Mouse (Mus musculus): ENCODE measurements around the gene Irf8.

DNA sequence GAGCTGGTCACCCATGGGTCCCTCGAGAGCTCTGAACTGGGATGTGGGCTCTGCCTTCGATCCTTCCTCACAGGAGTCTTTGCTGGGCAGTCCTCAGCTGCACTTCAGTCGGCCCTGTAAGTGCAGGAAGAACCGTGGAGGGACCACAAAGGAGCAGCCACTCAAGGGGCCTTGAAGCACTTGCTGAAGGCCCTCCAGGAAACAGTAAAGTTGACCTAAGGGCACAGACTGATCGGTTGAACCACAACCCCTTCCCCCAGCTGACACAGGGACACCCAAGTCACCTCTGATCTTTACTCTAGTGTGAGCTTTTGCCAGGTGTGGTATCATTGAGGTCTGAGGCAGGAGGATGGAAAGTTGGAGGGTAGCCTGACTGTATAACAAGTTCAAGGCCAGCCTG lies 10.1 kb upstream of the Irf8 start:
- TF ChIP-seq CTCF (IDR thresholded peaks at IDR 0.05; ENCODE audit: low read depth) (no peak), EP300 (IDR thresholded peaks at IDR 0.05; ENCODE audit: low read depth) (no peak)
